Mouse (Mus musculus) liver, postnatal 0 days (tissue): Measurements from ENCODE around the gene Otx1. TPM values are rescaled to one million over a fixed set of nuclear protein-coding genes. Genes with fewer than 3 reads are reported as not detected.

Experiments used
- ATAC-seq: fragments of 200-750 bp; cut with Nextera tagmentation; 2 replicates; pipeline ENCODE4 v1.8.0; 2017; ENCODE audit warnings: mild to moderate bottlenecking, moderate library complexity
- DNase-seq: peaks from one replicate; pipeline ENCODE4 v3.0.0-alpha.2; 2016
- H3K27ac ChIP-seq: fragments of 300-500 bp; sonication (generic); 2 replicates; pipeline ENCODE4 v1.5.1; 2014; ENCODE audit warnings: antibody characterized with exemption, moderate library complexity, mild to moderate bottlenecking, low read depth
- H3K27me3 ChIP-seq: fragments of 300-500 bp; sonication (generic); 2 replicates; pipeline ENCODE4 v1.6.1; 2014; ENCODE audit warnings: low read length, control low read depth, mixed read lengths; ENCODE audit not compliant: insufficient read depth
- H3K36me3 ChIP-seq: fragments of 300-500 bp; sonication (generic); replicated peaks from 2 replicates; pipeline ENCODE4 v1.6.1; 2014; ENCODE audit warnings: mild to moderate bottlenecking, control low read depth, low read length, moderate library complexity, mixed read lengths; ENCODE audit not compliant: insufficient read depth
- H3K4me1 ChIP-seq: fragments of 300-500 bp; sonication (generic); 2 replicates; pipeline ENCODE4 v1.6.1; 2014; ENCODE audit warnings: antibody characterized with exemption, mild to moderate bottlenecking, control low read depth; ENCODE audit not compliant: insufficient read depth
- H3K4me2 ChIP-seq: fragments of 300-500 bp; sonication (generic); 2 replicates; pipeline ENCODE4 v1.6.1; 2014; ENCODE audit warnings: low read depth, mild to moderate bottlenecking, low read length, moderate library complexity, mixed read lengths
- H3K4me3 ChIP-seq: fragments of 300-500 bp; sonication (generic); 2 replicates; pipeline ENCODE4 v1.5.1; 2014; ENCODE audit warnings: low read depth, low read length
- H3K9ac ChIP-seq: fragments of 300-500 bp; sonication (generic); replicated peaks from 2 replicates; pipeline ENCODE4 v1.6.1; 2014; ENCODE audit warnings: mild to moderate bottlenecking, moderate library complexity
- H3K9me3 ChIP-seq: fragments of 300-500 bp; sonication (generic); 2 replicates; pipeline ENCODE4 v1.6.1; 2016; ENCODE audit warnings: mild to moderate bottlenecking, control low read depth, low read length, mixed read lengths
- CTCF ChIP-seq: sonication (generic); IDR thresholded peaks from 2 replicates; pipeline ENCODE4 v1.5.1; 2016; ENCODE audit warnings: antibody characterized with exemption, low read depth
- EP300 ChIP-seq: IDR thresholded peaks from 2 replicates; pipeline ENCODE4 v1.6.1; 2016; ENCODE audit warnings: antibody characterized with exemption, low read depth, mild to moderate bottlenecking
- WGBS: fragments of 180-500 bp; shearing (Covaris S2); extraction: QIAGEN DNeasy Blood & Tissue Kit; methylation state at CpG from one replicate; pipeline ENCODE4 v1.1.7; 2014; ENCODE audit not compliant: insufficient replicate concordance; 5-methylcytosine and 5-hydroxymethylcytosine counted together
- polyA plus RNA-seq: library from polyadenylated mRNA; unstranded; fragments of >200 nt; fragmentation: Nextera tagmentation; extraction: Ambion mirVana; gene quantifications from 2 replicates; pipeline ENCODE4 v1.2.1, GENCODE M21; 2015

Otx1 gene
- polyA plus RNA-seq, 1 experiment from 2014 or later: not detected

GRCm38 (mm10) chr11:22006471-22007087 lies 3.9 kb upstream of the Otx1 start:
- peaks cover 11% of the 10 kb centered on the region for H3K4me1 ChIP-seq
- no peak overlapping the region for H3K4me3 ChIP-seq
- DNase-seq (no peak), ATAC-seq (no peak)
- H3K4me2 ChIP-seq: no peak overlapping the region
- peaks cover 73% of the 10 kb centered on the region for H3K27me3 ChIP-seq
- no peaks in the 10 kb centered on the region for H3K9me3 ChIP-seq
- TF ChIP-seq EP300 (no peak), CTCF (no peak)
- H3K9ac ChIP-seq: no peak overlapping the region
- no peak overlapping the region for H3K27ac ChIP-seq
- no peaks in the 10 kb centered on the region for H3K36me3 ChIP-seq
- 25% methylated on average over 12 of the region's 12 CpGs for WGBS

- ATAC-seq (no peak), DNase-seq (no peak)
- WGBS: 26% methylated on average over 9 of the region's 9 CpGs
- Histone ChIP-seq H3K4me2 (no peak overlapping the region), H3K9ac (no peak overlapping the region), H3K27me3 (peaks cover 82% of the 10 kb centered on the region), H3K36me3 (no peaks in the 10 kb centered on the region), H3K9me3 (no peaks in the 10 kb centered on the region), H3K4me3 (no peak overlapping the region), H3K27ac (no peak overlapping the region), H3K4me1 (peaks cover 21% of the 10 kb centered on the region)
- TF ChIP-seq CTCF (no peak), EP300 (no peak)
These were observed 2.7 kb upstream of the Otx1 start for GRCm38 (mm10) chr11:22005281-22005870.

GRCm38 (mm10) chr11:22004331-22004841 lies 1.7 kb upstream of the Otx1 start:
- Histone ChIP-seq H3K9me3 (no peaks in the 10 kb centered on the region), H3K4me3 (no peak overlapping the region), H3K4me1 (peaks cover 21% of the 10 kb centered on the region), H3K36me3 (no peaks in the 10 kb centered on the region), H3K4me2 (no peak overlapping the region), H3K9ac (no peak overlapping the region), H3K27me3 (peaks cover 88% of the 10 kb centered on the region), H3K27ac (no peak overlapping the region)
- DNase-seq (peak; percentile 18), ATAC-seq (no peak)
- WGBS: 8% methylated on average over 18 of the region's 18 CpGs
- no peak for TF ChIP-seq EP300
- TF ChIP-seq CTCF: no peak

GRCm38 (mm10) chr11:22003341-22003981 lies 764 bp upstream of the Otx1 start:
- Histone ChIP-seq H3K9ac (no peak overlapping the region), H3K9me3 (no peaks in the 10 kb centered on the region), H3K27me3 (peaks cover 97% of the 10 kb centered on the region), H3K4me1 (peaks cover 21% of the 10 kb centered on the region), H3K4me2 (peak overlapping the region; percentile 82), H3K36me3 (no peaks in the 10 kb centered on the region), H3K27ac (no peak overlapping the region), H3K4me3 (peak overlapping the region; percentile 54)
- DNase-seq (peak; percentile 21), ATAC-seq (no peak)
- 1% methylated on average over 31 of the region's 31 CpGs for WGBS
- no peak for TF ChIP-seq EP300
- TF ChIP-seq CTCF: no peak

GRCm38 (mm10) chr11:22002062-22002782 lies 475 bp downstream of the Otx1 start:
- TF ChIP-seq EP300: no peak
- TF ChIP-seq CTCF: no peak
- Histone ChIP-seq H3K27me3 (peaks cover 100% of the 10 kb centered on the region), H3K4me1 (peaks cover 21% of the 10 kb centered on the region), H3K36me3 (no peaks in the 10 kb centered on the region), H3K4me2 (peak overlapping the region; percentile 82), H3K9me3 (no peaks in the 10 kb centered on the region), H3K27ac (no peak overlapping the region), H3K9ac (no peak overlapping the region), H3K4me3 (peak overlapping the region; percentile 54)
- WGBS: under 1% methylated on average over 26 of the region's 34 CpGs
- ATAC-seq: no peak
- peak; percentile 48 for DNase-seq
